Mouse (Mus musculus) thymus, postnatal 0 days (tissue): ENCODE measurements at regions not wholly inside any gene's neighbourhood (a gene's known extent, or its start where the extent isn't known, plus 50 kb on each side); places are given as distances from the start of the nearest gene placed in this dataset.
"Not testable (repeated sequence)": the region's sequence is repeated elsewhere in the genome, so short reads cannot be mapped to it uniquely, and the experiment has no call there.

Experiments used
- DNase-seq: peaks from one replicate; pipeline ENCODE4 v3.0.0-alpha.2; 2015; ENCODE audit warnings: low spot score

DNA sequence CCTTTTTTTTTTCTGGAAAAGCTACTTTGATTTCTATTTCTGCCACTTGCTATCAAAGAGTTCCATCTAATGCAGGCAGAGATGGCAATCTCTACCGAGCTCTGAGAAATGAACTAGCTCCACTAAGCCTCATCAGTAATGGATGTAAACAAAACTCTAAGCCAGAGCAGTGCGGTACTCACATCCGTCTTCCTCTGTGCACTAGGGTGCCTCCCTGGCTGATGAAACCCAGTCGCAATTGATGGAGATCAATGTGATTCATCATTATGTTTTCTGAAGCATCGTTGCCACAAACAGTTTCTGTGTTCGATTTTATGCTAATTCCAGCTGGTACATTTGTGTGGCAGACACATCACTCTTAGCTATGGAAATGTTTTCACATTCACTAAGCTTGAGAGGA, 206.8 kb upstream of the Btg1 start:
- no peak for DNase-seq

DNA sequence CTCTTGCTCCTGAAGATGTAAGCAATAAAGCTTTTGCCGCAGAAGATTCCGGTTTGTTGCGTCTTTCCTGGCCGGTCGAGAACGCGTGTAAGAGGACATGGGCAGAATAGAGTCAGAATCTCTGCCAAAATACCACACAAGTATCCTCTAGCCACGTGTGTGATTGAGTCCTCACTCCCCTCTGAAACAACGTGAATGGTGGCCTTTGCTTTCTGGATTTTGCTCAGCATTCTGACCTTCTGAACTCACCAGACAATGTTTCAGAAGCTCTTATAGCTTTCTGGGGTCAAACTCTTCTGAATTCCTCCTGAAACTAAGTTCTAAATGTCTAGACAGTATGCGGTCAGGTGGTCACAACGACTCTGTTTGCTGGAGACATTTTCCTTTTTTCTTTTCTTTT, 202.0 kb upstream of the Btg1 start:
- no peak for DNase-seq

DNA sequence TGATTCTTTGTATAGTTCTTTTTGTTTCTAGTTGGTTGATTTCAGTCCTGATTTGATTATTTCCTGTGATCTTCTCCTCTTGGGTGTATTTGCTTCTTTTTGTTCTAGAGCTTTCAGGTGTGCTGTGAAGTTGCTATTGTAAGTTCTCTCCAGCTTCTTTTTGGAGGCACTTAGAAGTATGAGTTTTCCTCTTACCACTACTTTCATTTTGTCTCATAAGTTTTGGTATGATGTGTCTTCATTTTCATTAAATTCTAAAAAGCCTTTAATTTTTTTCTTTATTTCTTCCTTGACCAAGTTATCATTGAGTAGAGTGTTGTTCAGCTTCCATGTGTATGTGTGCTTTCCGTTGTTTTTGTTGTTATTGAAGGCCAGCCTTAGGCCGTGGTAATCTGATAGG, 195.3 kb upstream of the Btg1 start:
- not testable (repeated sequence) for DNase-seq

DNA sequence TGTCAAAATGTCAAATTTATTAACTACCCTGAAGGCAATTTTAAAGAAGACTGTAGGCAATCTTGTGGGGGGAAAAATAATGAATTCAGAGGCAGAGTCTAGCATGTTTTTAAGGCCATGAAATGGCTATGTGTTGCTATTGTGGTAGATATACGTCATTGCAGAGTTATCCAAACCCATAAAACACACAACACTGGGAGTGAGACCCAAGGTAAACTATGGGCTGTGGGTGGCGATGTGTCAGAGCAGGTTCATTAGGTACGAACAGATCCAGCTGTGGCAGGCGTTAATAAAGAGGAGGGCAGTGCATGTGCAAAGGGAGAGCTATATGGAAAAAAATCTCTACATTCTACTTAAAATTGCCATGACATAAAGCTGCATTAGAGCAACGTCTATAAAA, 189.4 kb upstream of the Btg1 start:
- no peak for DNase-seq

DNA sequence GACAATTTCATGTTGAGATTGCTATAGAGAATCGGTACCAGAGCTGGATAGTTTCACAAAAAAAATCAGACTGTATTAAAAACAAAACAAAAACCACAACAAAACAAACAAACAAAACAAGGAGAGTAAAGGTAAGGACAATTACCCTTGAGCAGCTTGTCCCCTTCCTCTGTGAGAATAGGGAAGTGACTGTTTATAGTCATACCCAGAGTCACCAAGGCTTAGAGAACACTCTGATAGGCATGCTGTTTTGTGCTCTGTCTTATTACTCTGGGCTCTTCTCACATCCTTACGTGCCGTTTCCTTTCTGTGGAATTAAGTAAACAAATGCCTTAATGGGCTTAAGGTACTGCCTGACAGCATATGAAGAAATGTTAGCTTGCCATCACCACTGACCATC, 186.7 kb upstream of the Btg1 start:
- DNase-seq: no peak

DNA sequence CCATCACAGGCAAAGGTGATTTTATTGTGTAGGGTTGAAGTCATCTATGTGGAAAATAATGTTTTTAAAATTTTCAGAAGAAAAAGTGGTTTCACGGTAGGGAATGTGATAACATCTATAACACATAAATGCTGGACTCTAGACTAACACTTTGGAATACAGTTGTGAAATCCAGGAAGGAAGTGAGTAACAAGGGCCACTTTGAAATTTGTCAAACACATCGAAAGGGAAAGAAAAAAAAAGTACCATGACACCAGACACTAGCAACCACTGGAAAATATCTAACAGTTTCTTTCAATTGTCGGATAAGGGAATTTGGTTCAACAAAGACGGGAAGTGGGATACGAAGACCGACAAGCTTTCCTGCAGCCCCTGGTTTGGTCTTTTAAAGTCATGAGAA, 181.7 kb upstream of the Btg1 start:
- no peak for DNase-seq

DNA sequence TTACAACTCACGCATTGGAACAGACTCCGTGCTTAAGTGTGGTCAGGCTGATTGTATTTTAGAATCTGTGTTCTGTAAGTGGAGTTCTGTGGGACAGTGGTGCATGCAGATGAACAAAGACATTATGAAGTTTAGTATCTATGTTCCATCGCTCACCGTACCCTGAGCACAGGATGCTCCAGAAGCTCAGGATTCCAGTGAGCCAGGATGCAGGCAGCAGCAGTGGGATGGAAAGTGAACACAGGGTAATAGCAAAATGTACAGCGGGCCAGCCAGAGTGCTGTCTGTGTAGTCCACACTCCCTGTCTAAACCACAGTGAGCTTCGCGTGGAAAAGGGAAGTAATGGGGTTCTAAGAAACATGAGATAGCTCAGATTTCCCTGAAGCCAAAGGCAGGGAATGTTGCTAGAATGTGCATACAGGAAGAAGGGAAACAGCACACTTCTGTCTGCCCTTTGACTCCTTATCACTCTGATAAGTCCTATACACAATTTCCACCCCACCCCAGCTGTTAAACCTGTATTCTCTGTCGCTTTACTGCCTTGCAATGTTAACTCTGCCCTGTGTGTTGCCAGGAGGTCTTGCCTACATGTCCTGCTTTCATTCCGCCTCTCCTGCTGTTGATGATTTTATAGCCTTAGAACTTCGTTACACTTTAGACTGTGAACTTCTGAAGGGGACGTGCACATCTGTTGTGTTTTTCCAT, 178.3 kb upstream of the Btg1 start:
- DNase-seq: no peak

DNA sequence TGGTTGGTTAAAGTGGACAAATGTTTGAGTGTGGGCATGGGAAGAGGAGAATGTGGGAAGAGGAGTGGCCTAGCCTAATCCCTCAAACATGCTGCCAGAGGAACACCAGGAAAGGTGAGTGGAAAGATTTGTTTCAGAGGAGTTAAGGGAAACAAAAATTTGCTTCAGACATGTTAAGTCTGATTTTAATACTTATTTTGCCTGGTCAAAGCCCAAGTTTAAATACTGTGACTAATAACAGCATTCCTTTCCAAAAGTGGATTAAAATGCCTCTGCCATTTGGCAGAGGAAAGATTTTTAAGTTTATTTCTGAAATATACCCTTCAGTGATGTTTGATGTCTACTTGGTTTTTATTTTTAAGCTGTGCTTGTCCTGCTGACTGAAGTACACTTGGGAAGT, 174.6 kb upstream of the Btg1 start:
- no peak for DNase-seq

DNA sequence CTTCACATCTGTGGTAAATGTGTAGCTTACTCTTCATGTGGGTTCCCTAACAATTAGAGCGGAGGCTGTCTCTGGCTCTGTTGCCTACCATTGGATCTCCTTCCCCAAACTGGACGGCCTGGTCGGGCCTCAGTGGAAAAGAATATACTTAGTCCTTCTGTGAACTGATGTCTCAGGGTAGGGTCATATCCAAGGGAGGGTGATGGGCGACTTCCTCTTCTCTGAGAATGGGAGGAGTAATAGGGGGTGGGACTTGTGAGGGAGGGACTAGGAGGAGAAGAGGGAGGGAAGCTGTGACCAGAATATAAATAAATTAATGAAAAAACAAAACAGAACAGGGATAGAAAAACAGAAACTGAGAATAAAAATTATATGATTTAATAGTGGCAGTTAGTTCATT, 166.5 kb upstream of the Btg1 start:
- no peak for DNase-seq

DNA sequence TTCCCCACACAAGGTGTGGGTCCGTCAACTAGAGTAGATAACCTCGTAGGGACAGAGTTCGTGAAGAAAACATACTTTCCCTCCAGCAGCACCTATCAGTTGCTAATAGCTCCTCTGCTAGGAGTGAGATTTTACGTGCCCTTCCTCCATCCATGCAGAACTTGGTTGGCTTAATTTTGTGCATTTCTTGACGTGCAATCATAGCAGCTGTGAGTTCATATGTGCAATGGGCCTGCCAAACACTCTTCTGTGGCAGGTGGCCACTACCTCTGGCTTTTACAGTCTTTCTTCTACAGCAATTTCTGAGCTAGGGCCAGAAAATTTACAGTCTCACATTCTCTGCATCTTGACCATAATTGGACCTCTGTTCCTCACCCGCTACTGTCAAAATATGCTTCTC, 161.9 kb upstream of the Btg1 start:
- DNase-seq: no peak

DNA sequence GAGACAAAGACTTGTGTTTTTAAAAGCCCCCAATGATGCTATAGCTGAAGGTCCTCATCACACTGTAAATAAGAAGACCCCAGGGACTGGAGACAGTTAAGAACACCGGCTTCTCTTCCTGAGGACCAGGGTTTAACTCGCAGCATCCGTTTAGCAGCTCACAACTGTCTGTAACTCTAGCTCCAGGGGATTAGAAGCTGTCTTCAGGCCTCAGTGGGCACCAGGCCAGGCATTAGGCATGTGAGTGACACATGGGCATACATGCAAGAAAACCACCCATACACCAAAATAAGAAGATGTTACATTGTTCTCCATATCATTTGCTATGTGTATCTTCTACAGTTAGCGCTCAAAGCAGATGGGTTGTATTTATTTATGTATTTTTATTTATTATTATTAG, 158.3 kb upstream of the Btg1 start:
- DNase-seq: no peak

DNA sequence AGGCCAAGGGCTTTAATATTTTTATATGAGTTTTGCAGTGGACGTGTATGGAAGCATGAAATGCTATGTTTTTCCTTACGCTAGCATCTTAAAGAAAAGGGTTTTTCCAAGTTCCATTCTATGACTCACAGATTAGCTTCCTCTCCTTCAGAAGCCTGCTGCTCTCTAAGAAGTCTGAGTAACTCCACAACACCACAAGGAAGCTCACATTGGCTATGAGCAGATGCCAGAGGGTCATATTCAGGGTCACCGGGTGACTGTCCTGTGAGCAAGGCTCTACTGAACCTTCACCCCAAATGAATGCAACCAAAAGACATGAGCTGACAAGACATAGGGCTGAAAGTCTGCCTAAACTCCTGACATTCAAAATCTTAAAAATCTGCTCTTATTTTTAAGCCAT, 157.6 kb upstream of the Btg1 start:
- no peak for DNase-seq

DNA sequence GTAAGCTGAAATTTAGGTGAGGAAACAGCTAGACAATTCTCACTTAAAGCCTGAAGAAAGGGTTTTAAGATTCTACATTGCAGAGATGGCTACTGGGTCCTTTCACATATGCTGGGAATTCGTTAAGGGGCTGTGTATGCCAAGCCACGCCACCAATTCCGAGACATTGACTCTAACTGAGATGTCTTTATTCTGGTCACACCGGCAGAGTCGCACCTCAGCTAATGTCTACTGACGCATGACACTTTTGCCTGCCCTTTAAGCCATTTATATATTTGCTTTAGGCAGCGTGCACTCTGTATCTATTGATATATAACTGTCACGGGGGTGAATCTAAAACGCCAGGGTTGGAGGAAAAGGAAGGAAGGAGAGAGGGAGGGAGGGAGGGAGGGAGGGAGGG, 156.7 kb upstream of the Btg1 start:
- DNase-seq: no peak

DNA sequence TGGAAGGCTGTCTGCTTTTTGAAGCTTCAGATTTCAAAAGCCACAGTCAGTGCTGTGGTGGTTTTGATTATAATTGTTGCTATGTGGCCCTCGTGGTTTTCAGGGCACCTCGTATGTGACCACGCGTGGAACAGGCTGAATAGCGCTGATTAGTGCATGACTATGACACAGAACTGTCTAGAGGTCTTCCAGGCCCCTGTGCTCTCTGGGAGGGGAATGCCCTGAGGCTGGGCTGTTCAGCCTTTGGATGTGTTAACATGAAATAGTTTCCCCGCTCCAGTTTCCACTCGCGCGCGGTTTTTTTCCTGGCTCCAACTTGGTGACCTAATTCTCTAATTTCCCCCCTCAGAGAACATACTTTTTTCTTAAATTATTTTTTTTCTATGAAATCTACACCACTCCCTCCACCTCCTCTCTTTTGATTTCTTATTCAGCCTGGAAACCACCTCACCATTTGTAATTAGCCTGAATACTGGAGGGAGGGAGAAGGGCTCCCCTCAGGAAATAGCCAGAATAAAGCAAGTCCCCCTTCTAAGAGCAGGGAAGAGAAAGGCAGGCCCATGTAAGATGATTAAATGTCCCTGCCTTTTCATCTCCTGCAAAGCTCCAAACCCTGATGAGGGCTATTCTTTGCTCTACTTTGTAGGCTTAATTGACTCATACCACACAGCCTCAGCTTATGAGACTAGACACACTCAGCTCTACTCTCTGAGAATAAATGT, 156.0 kb upstream of the Btg1 start:
- DNase-seq: no peak

DNA sequence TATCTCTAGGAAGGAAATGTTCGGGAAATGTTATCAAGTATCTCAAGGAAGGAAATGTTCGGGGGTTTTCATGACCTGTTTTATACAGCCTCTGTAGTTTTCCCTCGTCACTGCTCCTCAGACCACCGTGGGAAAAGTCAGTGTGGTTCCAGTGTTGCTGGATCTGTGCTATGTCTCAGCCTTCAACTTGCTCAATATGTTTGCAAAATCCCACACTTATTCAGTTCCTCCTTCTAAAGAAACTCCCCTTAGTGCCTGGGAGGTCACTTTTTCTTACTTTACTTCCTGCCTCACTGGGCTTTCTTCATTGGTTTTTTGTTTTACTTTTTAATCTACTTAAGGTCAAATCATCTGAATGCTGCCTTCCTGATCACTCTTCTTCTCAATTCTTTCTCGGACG, 150.8 kb upstream of the Btg1 start:
- DNase-seq: no peak

DNA sequence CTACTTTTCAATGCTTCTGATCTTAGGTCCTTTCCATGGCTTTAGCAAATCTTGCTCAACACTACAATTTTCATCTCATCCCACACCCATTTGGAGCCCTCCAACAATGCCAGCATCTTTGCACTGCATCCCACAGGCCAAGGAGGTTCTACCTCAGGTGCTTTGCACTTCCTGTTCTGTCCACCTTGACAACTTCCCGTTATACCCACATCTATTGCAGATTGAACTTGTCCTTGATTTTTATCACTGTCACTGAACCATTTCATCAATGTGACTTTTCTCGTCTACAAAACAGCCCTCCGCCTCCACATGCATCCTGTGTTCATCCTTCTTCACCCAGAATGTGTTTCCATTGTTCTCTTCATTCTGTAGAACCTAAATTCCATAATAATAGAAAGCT, 150.0 kb upstream of the Btg1 start:
- DNase-seq: peak; percentile 22

DNA sequence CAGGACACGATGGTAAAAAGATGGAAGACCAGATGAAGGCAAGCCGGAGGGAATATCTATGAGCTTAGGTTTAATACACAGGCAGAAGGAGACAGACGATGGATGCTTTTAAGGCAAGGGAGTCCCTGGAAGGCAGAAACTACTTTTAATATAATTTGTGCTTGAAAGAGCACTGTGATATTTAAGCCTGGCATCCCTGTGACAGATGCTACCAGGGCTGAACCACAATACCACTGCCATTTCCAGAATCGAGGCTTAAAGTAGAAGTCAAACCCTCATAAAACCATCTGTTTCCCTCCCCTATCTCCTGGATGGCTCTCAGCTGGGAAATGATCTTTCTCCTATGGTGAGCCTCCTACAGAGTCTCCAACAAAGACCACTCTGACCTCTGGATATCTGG, 149.1 kb upstream of the Btg1 start:
- no peak for DNase-seq

DNA sequence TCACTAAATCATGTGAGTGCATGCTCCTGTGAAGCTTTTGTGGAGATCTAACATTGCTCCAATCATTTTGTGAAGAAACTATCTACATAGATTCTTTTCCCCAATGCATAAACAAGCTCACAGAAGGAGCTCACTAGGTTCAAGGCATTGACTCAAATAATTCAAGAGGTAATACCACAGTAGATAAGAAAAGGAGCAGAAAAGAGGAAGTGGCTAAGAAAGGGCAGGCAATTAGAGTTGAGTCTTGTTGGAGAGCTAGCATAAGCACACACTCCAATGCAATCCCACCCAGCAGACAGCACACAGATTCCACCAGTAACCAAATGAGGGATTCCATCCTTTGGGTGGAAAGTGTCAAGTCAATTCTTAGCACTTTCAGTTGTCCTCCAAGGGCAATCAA, 145.3 kb upstream of the Btg1 start:
- no peak for DNase-seq

DNA sequence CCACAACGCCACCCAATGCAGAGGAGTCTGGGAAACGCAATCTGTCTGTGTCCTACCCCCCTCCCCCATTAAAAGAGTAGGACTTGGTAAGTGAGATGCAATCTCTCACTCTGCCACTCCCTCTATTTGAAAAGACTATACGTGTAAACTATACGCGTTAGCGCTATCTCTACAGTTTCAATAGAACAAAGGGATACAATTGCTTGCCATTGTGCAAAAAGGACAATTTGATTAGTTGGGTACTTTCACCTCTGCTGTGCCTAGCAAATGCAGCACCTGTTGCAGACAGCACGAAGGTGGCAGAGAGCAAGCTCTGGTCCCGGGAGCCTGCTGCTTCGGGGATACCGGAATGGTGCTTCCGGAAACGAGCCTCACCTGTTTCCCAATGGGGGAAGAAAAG, 137.5 kb upstream of the Btg1 start:
- DNase-seq: no peak

DNA sequence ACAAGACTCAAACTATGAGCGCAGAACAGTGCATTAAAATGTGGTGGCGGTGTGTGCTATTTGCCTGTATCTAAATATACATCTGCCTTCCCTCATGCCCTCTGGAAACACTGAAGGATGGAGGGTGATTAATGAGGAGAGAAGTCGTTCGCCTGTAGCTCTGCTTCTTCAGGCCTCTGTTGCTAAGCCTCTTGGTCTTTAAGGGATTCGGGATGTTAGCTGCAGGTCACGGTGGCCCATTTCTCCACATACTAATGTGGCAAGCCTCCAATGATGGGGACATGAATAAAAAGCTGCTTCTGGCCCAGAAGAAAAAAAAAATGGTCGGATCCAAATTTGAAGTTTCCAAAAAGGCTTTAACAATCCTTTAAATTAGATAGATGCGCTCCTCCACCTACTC, 137.0 kb upstream of the Btg1 start:
- DNase-seq: no peak

DNA sequence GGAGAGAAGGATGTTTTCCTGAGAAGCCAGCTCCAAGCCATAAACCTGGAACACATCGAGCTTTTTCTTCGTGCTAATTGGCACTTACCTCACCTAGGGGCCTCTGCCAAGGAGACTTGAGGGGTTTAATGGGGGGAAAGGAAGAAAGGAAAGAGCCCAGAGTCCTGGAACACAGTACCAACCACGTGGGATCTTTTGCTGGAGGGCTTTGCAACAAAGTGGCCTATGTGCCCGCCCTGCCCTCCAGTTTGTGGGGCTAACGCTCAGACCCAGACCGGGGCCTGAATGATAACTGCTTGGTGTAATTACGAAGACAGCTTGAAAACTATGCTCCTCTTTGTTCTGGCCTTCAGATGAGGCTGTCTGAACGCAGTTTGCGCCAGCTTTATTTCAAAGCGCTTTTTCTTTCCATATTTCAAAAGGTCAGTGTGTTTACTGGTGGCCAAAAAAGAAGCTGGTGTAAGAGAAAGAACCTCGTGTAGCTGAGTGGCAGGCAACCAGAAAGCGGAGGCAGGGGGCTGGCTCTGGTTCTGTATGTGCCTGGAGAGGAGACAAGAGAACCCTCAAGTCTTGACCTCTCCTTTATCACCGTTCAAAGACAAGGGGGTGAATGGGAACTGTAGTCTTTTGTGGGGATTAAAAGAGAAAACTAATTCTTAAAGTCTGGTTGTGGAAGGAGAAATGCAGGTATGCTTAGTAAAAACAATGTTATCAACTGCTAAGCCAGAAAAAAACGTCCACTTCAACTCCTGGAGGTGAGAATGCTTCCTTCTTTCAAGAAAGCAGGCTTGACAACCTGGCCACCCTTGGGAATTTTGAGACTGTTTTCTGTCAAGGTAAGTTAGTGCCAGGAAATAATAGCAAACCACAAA, 136.1 kb upstream of the Btg1 start:
- no peak for DNase-seq

DNA sequence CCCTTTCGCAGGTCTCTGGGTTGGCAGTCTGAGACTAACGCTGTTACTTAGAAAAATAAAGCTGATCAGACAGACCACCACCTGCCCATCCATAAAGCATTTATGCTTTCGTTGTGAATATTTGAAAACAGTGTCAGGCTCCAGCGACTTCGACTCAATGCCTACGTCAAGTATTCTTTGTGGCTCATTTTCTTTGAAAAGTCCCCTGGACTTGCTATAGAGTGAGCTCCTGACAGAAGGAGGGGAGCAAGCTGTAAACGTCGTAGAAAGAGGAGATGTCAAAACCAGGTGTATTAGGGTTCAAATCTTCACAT, 135.5 kb upstream of the Btg1 start:
- no peak for DNase-seq

DNA sequence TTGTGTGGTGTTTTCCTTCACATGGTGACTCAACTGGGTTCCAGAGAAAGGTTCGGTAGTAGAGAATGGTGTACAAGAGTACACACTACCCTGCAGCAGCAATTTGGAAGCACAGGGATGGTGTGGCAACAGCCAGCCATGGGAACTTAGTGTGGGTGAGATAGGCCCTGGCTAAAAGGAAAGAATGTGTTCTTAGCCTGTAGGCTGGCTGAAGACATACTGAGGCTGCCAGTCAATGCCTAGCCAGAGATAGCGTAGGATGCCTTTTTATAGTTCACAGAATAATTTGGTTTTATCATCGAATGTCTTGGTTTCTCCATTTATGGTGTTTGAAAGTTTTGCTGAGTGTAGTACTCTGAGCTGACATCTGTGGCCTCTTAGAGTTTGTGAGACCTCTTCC, 130.1 kb upstream of the Btg1 start:
- DNase-seq: no peak
